8 mouse cellular contexts compared by ENCODE assay signal in the genomic region with DNA sequence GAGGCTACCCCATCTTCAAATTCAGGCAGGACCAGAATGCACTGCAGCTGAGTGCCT. TPM values are rescaled to one million over a fixed set of nuclear protein-coding genes. Genes with fewer than 3 reads are reported as not detected.
DNase-seq lines count a peak whose midpoint lies in the region; ATAC-seq and TF ChIP-seq lines count a peak whose summit lies in the region.

Gene BC029722, minus strand, starts transcription at position 35 of the 57 bp plus-strand sequence.

- H3K4me1 ChIP-seq in brown adipose tissue, adult 24 weeks (ENCODE audit: control insufficient read depth, insufficient read depth, insufficient read length, low read length): no peaks in the 10 kb centered on the region; the same call in 1 of the 2 replicates
- peaks cover 16% of the 10 kb centered on the region for H3K4me1 ChIP-seq in heart, embryonic 12.5 days (replicated peaks)

- intact Hi-C loops in left cerebral cortex, postnatal 10 days (cut with DNase I): no loop called here

- DNase-seq in left cerebral cortex, adult 18-20 months (ENCODE audit: low spot score in 2 of 2): no peak
- no peak for DNase-seq in left cerebral cortex, adult 9 months (ENCODE audit: low spot score in 2 of 2)
- DNase-seq in left cerebral cortex, postnatal 10 days (ENCODE audit: extremely low spot score in 1 of 2, low spot score in 2 of 2): no peak
- no peak for DNase-seq in cerebellum, postnatal 14 days
- DNase-seq in urinary bladder, postnatal 36 days (ENCODE audit: low spot score in 2 of 2): no peak

- no peaks in the 10 kb centered on the region for H3K9me3 ChIP-seq in heart, embryonic 12.5 days (replicated peaks)

- H3K4me2 ChIP-seq in heart, embryonic 12.5 days: peak within 1 kb of the TSS; percentile 94
- peak within 1 kb of the TSS; percentile 90 for H3K4me2 ChIP-seq in myocyte (ENCODE audit: low read depth)

- peaks cover 45% of the 10 kb centered on the region for H3K36me3 ChIP-seq in heart, embryonic 12.5 days
- H3K36me3 ChIP-seq in myocyte (ENCODE audit: control insufficient read depth, insufficient read depth): peaks cover 21% of the 10 kb centered on the region

- ATAC-seq in heart, embryonic 12.5 days (ENCODE audit: insufficient number of reproducible peaks, low FRiP score): no peak

- H3ac ChIP-seq in myocyte (ENCODE audit: control insufficient read depth, insufficient read length): peak within 1 kb of the TSS; percentile 65

- TF ChIP-seq POLR2A in myocyte (IDR thresholded peaks at IDR 0.05; ENCODE audit: insufficient read length, low read depth): no peak

- peak within 1 kb of the TSS; percentile 83 for H3K27ac ChIP-seq in brown adipose tissue, adult 24 weeks (replicated peaks; ENCODE audit: low read depth, low read length)
- H3K27ac ChIP-seq in heart, embryonic 12.5 days (ENCODE audit: poor library complexity, severe bottlenecking): peak within 1 kb of the TSS; percentile 71

- H3K79me2 ChIP-seq in myocyte (ENCODE audit: control insufficient read depth, insufficient read depth): peaks cover 6% of the 10 kb centered on the region

- H3K4me3 ChIP-seq in brown adipose tissue, adult 24 weeks (ENCODE audit: insufficient read depth, low read depth, low read length): peak within 1 kb of the TSS; percentile 88
- peak within 1 kb of the TSS; percentile 81 for H3K4me3 ChIP-seq in heart, embryonic 12.5 days
- H3K4me3 ChIP-seq in myocyte: peak within 1 kb of the TSS; percentile 43

- H3K9ac ChIP-seq in heart, embryonic 12.5 days: peak within 1 kb of the TSS; percentile 95

- no peaks in the 10 kb centered on the region for H3K27me3 ChIP-seq in heart, embryonic 12.5 days (replicated peaks)
- no peaks in the 10 kb centered on the region for H3K27me3 ChIP-seq in myocyte (ENCODE audit: control insufficient read depth, insufficient read depth, insufficient read length)

TF ChIP-seq in myocyte, 11 proteins besides CTCF, POLR2A, EP300 and RAD21:
- TF ChIP-seq POLR2AphosphoS2 (IDR thresholded peaks at IDR 0.05; ENCODE audit: insufficient read length, low read depth) (no peak), REST (IDR thresholded peaks at IDR 0.05; ENCODE audit: insufficient read depth, insufficient read length) (no peak), TCF12 (IDR thresholded peaks at IDR 0.05; ENCODE audit: insufficient read depth, poor library complexity, severe bottlenecking) (no peak), MYOD1 (IDR thresholded peaks at IDR 0.05; ENCODE audit: control insufficient read depth in 1 of 3, insufficient read length in 2 of 3, low read depth in 2 of 3) (no peak)

RNA-seq across cellular contexts. Expression of gene BC029722, which starts in this region (rescaled TPM):
- 10 to 100 TPM; 58.7 to 58.9 TPM for total RNA-seq in left cerebral cortex, adult 18-20 months (2021)
- polyA plus RNA-seq in brown adipose tissue, adult 24 weeks (2012; ENCODE audit: insufficient read depth, insufficient read length, missing spikeins): 43.8 and 58.8 TPM in 2 replicates
- polyA plus RNA-seq in heart, embryonic 12.5 days (2016; fragmentation: Nextera tagmentation; extraction: Ambion mirVana): 8.9 and 9.4 TPM in 2 replicates
- 10 to 100 TPM; 36.8 to 39.4 TPM for total RNA-seq in left cerebral cortex, postnatal 10 days (2021)
- 32.2 TPM for polyA plus RNA-seq in myocyte (2012; fragmentation: generic; extraction: Trizol)
